In genomic region chrX:23882253-23882652, GRCm38 (mm10) we compare ENCODE assay signal across 14 mouse cellular contexts. TPM values are rescaled to one million over a fixed set of nuclear protein-coding genes. Genes with fewer than 3 reads are reported as not detected.
"Had no signal": no experiment of that assay in that cellular context is flagged by ENCODE, and none has a peak within 500 bp of the region (broad histone marks: within the 10 kb centered on the region; RNA-seq: fewer than 3 reads in every experiment).

Gm4907 (plus strand) TSS chrX:23882553.

RNA-seq across cellular contexts. Expression of gene Gm4907, which starts in this region (rescaled TPM):
- total RNA-seq: neutrophil, adult 5-6 weeks had no signal
- polyA plus RNA-seq: neural tube, embryonic 12.5 days; neural tube, embryonic 13.5 days; neural tube, embryonic 14.5 days; neural tube, embryonic 15.5 days; small intestine, adult 2 months; spleen, adult 2 months; stomach, embryonic 14.5 days; stomach, embryonic 15.5 days; stomach, embryonic 16.5 days; stomach, postnatal 0 days; thymus, adult 2 months; thymus, postnatal 0 days; urinary bladder, adult 2 months had no signal
